Mouse (Mus musculus) urinary bladder, postnatal 14 days (tissue): ENCODE measurements at regions not wholly inside any gene's neighbourhood (a gene's known extent, or its start where the extent isn't known, plus 50 kb on each side); places are given as distances from the start of the nearest gene placed in this dataset.

Experiments
- DNase-seq: peaks from one replicate; pipeline ENCODE4 v3.0.0; 2021; ENCODE audit warnings: low spot score

- no peak for DNase-seq
These were observed 120.9 kb upstream of the Ifne start for GRCm38 (mm10) chr4:89000855-89001254.

GRCm38 (mm10) chr4:89000200-89000599 is 120.2 kb upstream of the Ifne start:
- DNase-seq, result no peak

- no peak for DNase-seq
These were observed 118.3 kb upstream of the Ifne start for GRCm38 (mm10) chr4:88998286-88998685.

- no peak for DNase-seq
These were observed 115.3 kb upstream of the Ifne start for GRCm38 (mm10) chr4:88995129-88995919.

- DNase-seq, result no peak
These were observed 114.5 kb upstream of the Ifne start for GRCm38 (mm10) chr4:88994486-88994885.

- DNase-seq, result no peak
These were observed 112.5 kb upstream of the Ifne start for GRCm38 (mm10) chr4:88992498-88992897.

GRCm38 (mm10) chr4:88988363-88988762 is 108.4 kb upstream of the Ifne start:
- DNase-seq, result no peak

GRCm38 (mm10) chr4:88987103-88987502 is 107.1 kb upstream of the Ifne start:
- DNase-seq, result no peak

- DNase-seq, result no peak
These were observed 102.5 kb upstream of the Ifne start for GRCm38 (mm10) chr4:88982457-88982856.

- DNase-seq, result no peak
These were observed 97.3 kb upstream of the Ifne start for GRCm38 (mm10) chr4:88977099-88977888.

- no peak for DNase-seq
These were observed 94.5 kb upstream of the Ifne start for GRCm38 (mm10) chr4:88974535-88974934.

GRCm38 (mm10) chr4:88969134-88969841 is 89.3 kb upstream of the Ifne start:
- DNase-seq, result no peak

GRCm38 (mm10) chr4:88959621-88960020 is 79.6 kb upstream of the Ifne start:
- DNase-seq, result peak; percentile 52

GRCm38 (mm10) chr4:88956605-88957004 is 76.6 kb upstream of the Ifne start:
- no peak for DNase-seq

- DNase-seq, result no peak
These were observed 76.2 kb upstream of the Ifne start for GRCm38 (mm10) chr4:88956151-88956550.

GRCm38 (mm10) chr4:88955571-88955970 is 75.6 kb upstream of the Ifne start:
- no peak for DNase-seq

GRCm38 (mm10) chr4:88954045-88954444 is 74.0 kb upstream of the Ifne start:
- DNase-seq, result no peak

GRCm38 (mm10) chr4:88951034-88951336 is 71.0 kb upstream of the Ifne start:
- no peak for DNase-seq

GRCm38 (mm10) chr4:88950181-88951033 is 70.4 kb upstream of the Ifne start:
- DNase-seq, result no peak

GRCm38 (mm10) chr4:88948027-88948859 is 68.2 kb upstream of the Ifne start:
- DNase-seq, result no peak

GRCm38 (mm10) chr4:88941955-88942354 is 62.0 kb upstream of the Ifne start:
- no peak for DNase-seq
